Mouse (Mus musculus) lung, embryonic 14.5 days (tissue): ENCODE results near the gene Zfp362. TPM values are rescaled to one million over a fixed set of nuclear protein-coding genes. Genes with fewer than 3 reads are reported as not detected.

Experiments used
- ATAC-seq: fragments of 200-750 bp; cut with Nextera tagmentation; 2 replicates; pipeline ENCODE4 v1.8.0; 2017; ENCODE audit warnings: mild to moderate bottlenecking, moderate TSS enrichment, moderate library complexity; ENCODE audit not compliant: insufficient read depth
- DNase-seq: peaks from one replicate; pipeline ENCODE4 v3.0.0-alpha.2; 2015
- H3K27ac ChIP-seq: fragments of 300-500 bp; sonication (generic); 2 replicates; pipeline ENCODE4 v1.5.1; 2014; ENCODE audit warnings: low read depth, mild to moderate bottlenecking, moderate library complexity
- H3K27me3 ChIP-seq: fragments of 300-500 bp; sonication (generic); 2 replicates; pipeline ENCODE4 v1.6.1; 2014; ENCODE audit warnings: low read length, control low read depth; ENCODE audit not compliant: insufficient read depth
- H3K36me3 ChIP-seq: fragments of 300-500 bp; sonication (generic); 2 replicates; pipeline ENCODE4 v1.6.1; 2014; ENCODE audit warnings: control low read depth; ENCODE audit not compliant: insufficient read depth
- H3K4me1 ChIP-seq: fragments of 300-500 bp; sonication (generic); 2 replicates; pipeline ENCODE4 v1.6.1; 2014; ENCODE audit warnings: antibody characterized with exemption, control low read depth; ENCODE audit not compliant: insufficient read depth
- H3K4me2 ChIP-seq: fragments of 300-500 bp; sonication (generic); 2 replicates; pipeline ENCODE4 v1.6.1; 2014; ENCODE audit warnings: mild to moderate bottlenecking
- H3K4me3 ChIP-seq: fragments of 300-500 bp; sonication (generic); 2 replicates; pipeline ENCODE4 v1.5.1; 2014; ENCODE audit warnings: low read depth, low read length
- H3K9ac ChIP-seq: fragments of 300-500 bp; sonication (generic); 2 replicates; pipeline ENCODE4 v1.6.1; 2014
- H3K9me3 ChIP-seq: fragments of 300-500 bp; sonication (generic); 2 replicates; pipeline ENCODE4 v1.6.1; 2016; ENCODE audit warnings: low read depth, low read length, control low read depth
- CTCF ChIP-seq: IDR thresholded peaks from 2 replicates; pipeline ENCODE4 v1.5.1; 2016; ENCODE audit warnings: antibody characterized with exemption, low read depth
- WGBS: fragments of 180-500 bp; shearing (Covaris S2); extraction: QIAGEN DNeasy Blood & Tissue Kit; methylation state at CpG from one replicate; pipeline ENCODE4 v1.1.7; 2014; 5-methylcytosine and 5-hydroxymethylcytosine counted together
- polyA plus RNA-seq: library from polyadenylated mRNA; unstranded; fragments of >200 nt; fragmentation: Nextera tagmentation; extraction: Ambion mirVana; gene quantifications from 2 replicates; pipeline ENCODE4 v1.2.1, GENCODE M21; 2014

Gene Zfp362
- polyA plus RNA-seq, 1 experiment from 2014 or later = 48.0 TPM

- peaks cover 24% of the 10 kb centered on the region for H3K4me1 ChIP-seq
- no peaks in the 10 kb centered on the region for H3K9me3 ChIP-seq
- no peak for ATAC-seq
- peaks cover 12% of the 10 kb centered on the region; the same call in 1 of the 2 replicates for H3K36me3 ChIP-seq
- peak overlapping the region; percentile 88 for H3K4me2 ChIP-seq
- 0% methylated on average over 5 of the region's 5 CpGs for WGBS
- no peaks in the 10 kb centered on the region for H3K27me3 ChIP-seq
- H3K27ac ChIP-seq = peak overlapping the region; percentile 95
- H3K4me3 ChIP-seq = peak overlapping the region; percentile 95
- no peak for TF ChIP-seq CTCF
- DNase-seq = no peak
- H3K9ac ChIP-seq = peak overlapping the region; percentile 99
Measured at GRCm38 (mm10) chr4:128728431-128728851, 77.4 kb downstream of the Zfp362 start.

GRCm38 (mm10) chr4:128727721-128728430 lies 78.0 kb downstream of the Zfp362 start:
- Histone ChIP-seq H3K4me3 (peak overlapping the region; percentile 95), H3K27me3 (no peaks in the 10 kb centered on the region), H3K4me1 (peaks cover 19% of the 10 kb centered on the region), H3K4me2 (peak overlapping the region; percentile 88), H3K36me3 (peaks cover 12% of the 10 kb centered on the region; the same call in 1 of the 2 replicates), H3K9ac (peak overlapping the region; percentile 99), H3K27ac (peak overlapping the region; percentile 95), H3K9me3 (no peaks in the 10 kb centered on the region)
- ATAC-seq = peak; percentile 79
- no peak for TF ChIP-seq CTCF
- WGBS = under 1% methylated on average over 65 of the region's 65 CpGs
- DNase-seq = peak; percentile 54

- peak; percentile 93 for DNase-seq
- no peaks in the 10 kb centered on the region for H3K27me3 ChIP-seq
- H3K4me1 ChIP-seq = peaks cover 16% of the 10 kb centered on the region
- peak overlapping the region; percentile 95 for H3K27ac ChIP-seq
- H3K9me3 ChIP-seq = no peaks in the 10 kb centered on the region
- ATAC-seq = peak; percentile 92
- H3K4me2 ChIP-seq = peak overlapping the region; percentile 88
- peak overlapping the region; percentile 95 for H3K4me3 ChIP-seq
- TF ChIP-seq CTCF = no peak
- 4% methylated on average over 53 of the region's 68 CpGs for WGBS
- peaks cover 12% of the 10 kb centered on the region; the same call in 1 of the 2 replicates for H3K36me3 ChIP-seq
- peak overlapping the region; percentile 99 for H3K9ac ChIP-seq
Measured at GRCm38 (mm10) chr4:128727019-128727720, 78.7 kb downstream of the Zfp362 start.

- no peak for TF ChIP-seq CTCF
- H3K36me3 ChIP-seq = no peaks in the 10 kb centered on the region
- WGBS = 57% methylated on average over 7 of the region's 7 CpGs
- H3K4me1 ChIP-seq = peaks cover 11% of the 10 kb centered on the region; the same call in 1 of the 2 replicates
- H3K4me3 ChIP-seq = no peak overlapping the region
- ATAC-seq (no peak), DNase-seq (no peak)
- no peak overlapping the region for H3K27ac ChIP-seq
- H3K9ac ChIP-seq = no peak overlapping the region
- H3K27me3 ChIP-seq = no peaks in the 10 kb centered on the region
- H3K9me3 ChIP-seq = no peaks in the 10 kb centered on the region
- H3K4me2 ChIP-seq = no peak overlapping the region
Measured at GRCm38 (mm10) chr4:128724059-128724458, 81.8 kb downstream of the Zfp362 start.

- H3K4me2 ChIP-seq = no peak overlapping the region
- no peak overlapping the region for H3K4me3 ChIP-seq
- no peaks in the 10 kb centered on the region for H3K27me3 ChIP-seq
- no peaks in the 10 kb centered on the region for H3K36me3 ChIP-seq
- DNase-seq = no peak
- H3K9ac ChIP-seq = no peak overlapping the region
- ATAC-seq = no peak
- peaks cover 11% of the 10 kb centered on the region; the same call in 1 of the 2 replicates for H3K4me1 ChIP-seq
- no peaks in the 10 kb centered on the region for H3K9me3 ChIP-seq
- 80% methylated on average over 13 of the region's 13 CpGs for WGBS
- TF ChIP-seq CTCF = no peak
- H3K27ac ChIP-seq = no peak overlapping the region
Measured at GRCm38 (mm10) chr4:128723431-128723830, 82.4 kb downstream of the Zfp362 start.

Other genes starting within 250 kb of the Zfp362 start
- gene Zscan20, start 195.9 kb downstream of the Zfp362 start, polyA plus RNA-seq = 3.5 and 4.0 TPM in 2 replicates
- 0.26 and 0.30 TPM in 2 replicates for gene Tlr12, start 187.4 kb downstream of the Zfp362 start, polyA plus RNA-seq
- gene Phc2, start 151.3 kb downstream of the Zfp362 start, polyA plus RNA-seq = 99.0 and 107 TPM in 2 replicates
- 0.17 and 0.30 TPM in 2 replicates for gene A3galt2, start 50.7 kb downstream of the Zfp362 start, polyA plus RNA-seq
- 8.4 and 8.5 TPM in 2 replicates for gene Trim62, start 77.5 kb upstream of the Zfp362 start, polyA plus RNA-seq
- 17.6 and 21.2 TPM in 2 replicates for gene Azin2, start 156.4 kb upstream of the Zfp362 start, polyA plus RNA-seq
- gene Ak2, start 185.9 kb upstream of the Zfp362 start, polyA plus RNA-seq = 138 and 148 TPM in 2 replicates